Mouse (Mus musculus) heart, postnatal 0 days (tissue): ENCODE measurements at regions not wholly inside any gene's neighbourhood (a gene's known extent, or its start where the extent isn't known, plus 50 kb on each side); places are given as distances from the start of the nearest gene placed in this dataset.

Experiments
- ATAC-seq: fragments of 200-750 bp; cut with Nextera tagmentation; 2 replicates; pipeline ENCODE4 v1.8.0; 2017; ENCODE audit warnings: low read depth, moderate number of reproducible peaks, moderate library complexity; ENCODE audit not compliant: insufficient read depth
- DNase-seq: peaks from one replicate; pipeline ENCODE4 v3.0.0-alpha.2; 2016; ENCODE audit warnings: low spot score
- H3K27ac ChIP-seq: fragments of 300-500 bp; sonication (generic); 2 replicates; pipeline ENCODE4 v1.5.1; 2014; ENCODE audit warnings: low read depth, mild to moderate bottlenecking
- H3K27me3 ChIP-seq: fragments of 300-500 bp; sonication (generic); 2 replicates; pipeline ENCODE4 v1.6.1; 2014; ENCODE audit warnings: low read length, mixed read lengths; ENCODE audit not compliant: control insufficient read depth, insufficient read depth
- H3K36me3 ChIP-seq: fragments of 300-500 bp; sonication (generic); replicated peaks from 2 replicates; pipeline ENCODE4 v1.6.1; 2014; ENCODE audit warnings: low read length, mixed read lengths; ENCODE audit not compliant: control insufficient read depth, insufficient read depth
- H3K4me1 ChIP-seq: fragments of 300-500 bp; sonication (generic); 2 replicates; pipeline ENCODE4 v1.6.1; 2014; ENCODE audit warnings: antibody characterized with exemption; ENCODE audit not compliant: control insufficient read depth, insufficient read depth
- H3K4me2 ChIP-seq: fragments of 300-500 bp; sonication (generic); 2 replicates; pipeline ENCODE4 v1.6.1; 2014; ENCODE audit warnings: low read depth, mild to moderate bottlenecking, low read length, moderate library complexity
- H3K4me3 ChIP-seq: fragments of 300-500 bp; sonication (generic); 2 replicates; pipeline ENCODE4 v1.5.1; 2014; ENCODE audit warnings: low read depth, low read length
- H3K9ac ChIP-seq: fragments of 300-500 bp; sonication (generic); replicated peaks from 2 replicates; pipeline ENCODE4 v1.6.1; 2014; ENCODE audit warnings: low read depth, low read length, mixed read lengths
- H3K9me3 ChIP-seq: fragments of 300-500 bp; sonication (generic); replicated peaks from 2 replicates; pipeline ENCODE4 v1.6.1; 2016; ENCODE audit warnings: low read length; ENCODE audit not compliant: control insufficient read depth
- CTCF ChIP-seq: IDR thresholded peaks from 2 replicates; pipeline ENCODE4 v1.5.1; 2016; ENCODE audit warnings: antibody characterized with exemption, control low read depth, low read depth
- EP300 ChIP-seq: IDR thresholded peaks from 2 replicates; pipeline ENCODE4 v1.6.1; 2016; ENCODE audit warnings: antibody characterized with exemption, low read depth
- WGBS: fragments of 180-500 bp; shearing (Covaris S2); extraction: QIAGEN DNeasy Blood & Tissue Kit; methylation state at CpG from one replicate; pipeline ENCODE4 v1.1.7; 2014; 5-methylcytosine and 5-hydroxymethylcytosine counted together

- 40% methylated on average over 15 of the region's 15 CpGs for WGBS
- TF ChIP-seq CTCF (no peak), EP300 (no peak)
- H3K9ac ChIP-seq, result no peak overlapping the region
Measured at GRCm38 (mm10) chr1:42542846-42543549, 152.6 kb upstream of the Pou3f3 start.

GRCm38 (mm10) chr1:42546879-42547278 is 148.7 kb upstream of the Pou3f3 start:
- no peaks in the 10 kb centered on the region for H3K27me3 ChIP-seq
- H3K4me3 ChIP-seq, result no peak overlapping the region
- TF ChIP-seq CTCF (no peak), EP300 (no peak)
- ATAC-seq (no peak), DNase-seq (no peak)
- no peaks in the 10 kb centered on the region for H3K9me3 ChIP-seq
- no peak overlapping the region for H3K4me2 ChIP-seq
- no peak overlapping the region for H3K9ac ChIP-seq
- H3K4me1 ChIP-seq, result no peaks in the 10 kb centered on the region
- H3K36me3 ChIP-seq, result no peaks in the 10 kb centered on the region
- 85% methylated on average over 3 of the region's 3 CpGs for whole genome bisulfite sequencing
- no peak overlapping the region for H3K27ac ChIP-seq

More at GRCm38 (mm10) chr1:42542846-42543549, 152.6 kb upstream of the Pou3f3 start:
- DNase-seq (no peak), ATAC-seq (no peak)
- Histone ChIP-seq H3K4me2 (no peak overlapping the region), H3K36me3 (no peaks in the 10 kb centered on the region), H3K4me3 (no peak overlapping the region), H3K27ac (no peak overlapping the region), H3K4me1 (0 out of 2 replicates have a peak, but pooled peaks cover 3% of the 10 kb centered on the region), H3K27me3 (no peaks in the 10 kb centered on the region), H3K9me3 (no peaks in the 10 kb centered on the region)

GRCm38 (mm10) chr1:42557301-42557700 is 138.3 kb upstream of the Pou3f3 start:
- Histone ChIP-seq H3K4me3 (no peak overlapping the region), H3K9me3 (no peaks in the 10 kb centered on the region), H3K4me1 (no peaks in the 10 kb centered on the region), H3K36me3 (no peaks in the 10 kb centered on the region), H3K4me2 (no peak overlapping the region), H3K27me3 (no peaks in the 10 kb centered on the region), H3K27ac (no peak overlapping the region), H3K9ac (no peak overlapping the region)
- DNase-seq (no peak), ATAC-seq (no peak)
- TF ChIP-seq CTCF, result no peak
- TF ChIP-seq EP300, result no peak
- 56% methylated on average over 2 of the region's 2 CpGs for WGBS

GRCm38 (mm10) chr1:42567640-42568039 is 127.9 kb upstream of the Pou3f3 start:
- no peak for TF ChIP-seq EP300
- TF ChIP-seq CTCF, result no peak
- WGBS, result 82% methylated on average over 6 of the region's 6 CpGs

GRCm38 (mm10) chr1:42585191-42585590 is 110.4 kb upstream of the Pou3f3 start:
- Histone ChIP-seq H3K9ac (no peak overlapping the region), H3K27me3 (0 out of 2 replicates have a peak, but pooled peaks cover 4% of the 10 kb centered on the region), H3K4me3 (no peak overlapping the region), H3K9me3 (no peaks in the 10 kb centered on the region), H3K27ac (no peak overlapping the region), H3K36me3 (no peaks in the 10 kb centered on the region), H3K4me2 (no peak overlapping the region), H3K4me1 (no peaks in the 10 kb centered on the region)
- no peak for DNase-seq
- no peak for ATAC-seq
- WGBS, result 85% methylated on average over 3 of the region's 3 CpGs
- TF ChIP-seq CTCF (no peak), EP300 (no peak)

More at GRCm38 (mm10) chr1:42567640-42568039, 127.9 kb upstream of the Pou3f3 start:
- Histone ChIP-seq H3K4me2 (no peak overlapping the region), H3K9me3 (no peaks in the 10 kb centered on the region), H3K4me1 (no peaks in the 10 kb centered on the region), H3K9ac (no peak overlapping the region), H3K36me3 (no peaks in the 10 kb centered on the region), H3K27me3 (no peaks in the 10 kb centered on the region), H3K27ac (no peak overlapping the region), H3K4me3 (no peak overlapping the region)
- ATAC-seq, result no peak
- DNase-seq, result no peak

GRCm38 (mm10) chr1:42588499-42588898 is 107.1 kb upstream of the Pou3f3 start:
- no peak overlapping the region for H3K4me3 ChIP-seq

More at GRCm38 (mm10) chr1:42588499-42588898, 107.1 kb upstream of the Pou3f3 start:
- Histone ChIP-seq H3K4me1 (no peaks in the 10 kb centered on the region), H3K4me2 (no peak overlapping the region), H3K9me3 (no peaks in the 10 kb centered on the region), H3K27ac (no peak overlapping the region), H3K36me3 (no peaks in the 10 kb centered on the region), H3K9ac (no peak overlapping the region), H3K27me3 (0 out of 2 replicates have a peak, but pooled peaks cover 4% of the 10 kb centered on the region)
- 30% methylated on average over 10 of the region's 10 CpGs for WGBS
- ATAC-seq (no peak), DNase-seq (no peak)
- TF ChIP-seq CTCF (no peak), EP300 (no peak)
